Mouse (Mus musculus) urinary bladder, adult 18-20 months (tissue): Measurements from ENCODE around the gene Slc16a1.

Experiments used
- DNase-seq, 2 experiments: peaks; one replicate each; pipeline ENCODE4 v3.0.0; 2022; ENCODE audit warnings: low spot score in 2 of 2, mixed read lengths in 2 of 2

Gene Slc16a1

GRCm38 (mm10) chr3:104638403-104638779, at the start of gene Slc16a1:
Slc16a1 (plus strand) TSS chr3:104638668.
- peak; percentile 80 to 85 for DNase-seq

DNA sequence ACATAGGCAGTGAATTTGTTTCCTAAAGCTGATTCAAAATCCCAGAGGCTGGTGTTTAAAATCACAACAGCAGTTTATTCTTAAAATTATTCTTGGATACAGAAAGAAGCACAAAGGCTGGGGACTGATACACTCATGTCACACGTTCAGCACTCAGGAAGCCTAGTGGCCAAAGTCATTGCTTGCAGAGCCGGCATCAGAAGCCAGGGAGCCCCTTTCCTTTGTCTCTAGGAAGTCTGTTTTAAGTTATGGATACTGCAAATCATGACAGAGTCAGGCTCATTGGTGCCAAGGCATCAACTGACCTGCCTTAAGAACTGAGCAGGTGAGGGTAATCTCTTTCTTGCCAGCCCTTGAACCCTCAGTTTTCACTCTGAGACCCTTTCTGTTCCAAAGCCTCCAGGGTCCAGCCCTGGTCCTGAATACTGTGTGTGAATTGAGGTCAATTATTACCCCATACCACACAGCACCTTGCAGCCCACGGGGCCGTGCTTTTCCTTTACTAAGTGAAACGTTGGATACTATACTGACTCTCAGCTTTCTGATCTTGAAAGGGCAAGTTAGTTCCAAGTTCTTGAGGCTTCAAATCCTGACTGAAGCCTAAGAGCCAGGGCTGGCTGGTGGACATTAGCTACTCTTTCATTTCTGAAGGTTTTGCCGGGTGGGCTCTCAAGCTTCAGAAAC, 41.9 kb upstream of the Slc16a1 start:
- no peak for DNase-seq

DNA sequence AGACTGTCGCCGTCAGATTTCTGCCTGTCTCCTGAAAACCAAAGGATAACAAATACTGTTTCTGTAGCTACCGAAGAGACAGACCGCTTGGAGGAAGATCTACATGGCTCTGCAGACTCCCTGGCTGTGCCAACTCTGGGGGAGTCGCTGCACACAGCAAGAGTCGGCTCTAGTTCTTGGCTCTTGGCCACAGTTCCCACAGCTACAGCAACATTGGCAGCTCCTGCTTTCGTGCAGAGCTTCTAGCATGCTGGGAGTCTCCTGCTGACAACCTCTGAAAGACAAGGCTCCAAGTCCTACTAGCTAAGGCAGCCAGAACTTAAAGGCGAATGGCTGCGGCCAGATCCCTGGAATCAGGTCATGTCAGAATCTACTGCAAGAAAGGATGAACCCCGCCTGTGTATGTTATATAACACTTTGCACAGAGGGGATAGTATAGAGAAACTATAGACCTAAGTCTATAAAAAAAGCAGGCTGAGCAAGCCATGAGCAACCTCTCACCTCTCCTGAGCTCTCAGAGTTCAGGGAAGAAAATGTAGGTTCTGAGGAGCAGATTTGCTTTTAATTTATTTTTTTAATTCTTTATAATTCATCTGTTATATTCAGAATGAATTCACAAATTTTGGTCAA, 41.2 kb upstream of the Slc16a1 start:
- DNase-seq, result peak in 1 of 2 experiments; percentile 55

- peak in 1 of 2 experiments; percentile 38 for DNase-seq
Observed at GRCm38 (mm10) chr3:104599296-104600150, 38.9 kb upstream of the Slc16a1 start.

GRCm38 (mm10) chr3:104600691-104601090, 37.8 kb upstream of the Slc16a1 start:
- no peak for DNase-seq

DNA sequence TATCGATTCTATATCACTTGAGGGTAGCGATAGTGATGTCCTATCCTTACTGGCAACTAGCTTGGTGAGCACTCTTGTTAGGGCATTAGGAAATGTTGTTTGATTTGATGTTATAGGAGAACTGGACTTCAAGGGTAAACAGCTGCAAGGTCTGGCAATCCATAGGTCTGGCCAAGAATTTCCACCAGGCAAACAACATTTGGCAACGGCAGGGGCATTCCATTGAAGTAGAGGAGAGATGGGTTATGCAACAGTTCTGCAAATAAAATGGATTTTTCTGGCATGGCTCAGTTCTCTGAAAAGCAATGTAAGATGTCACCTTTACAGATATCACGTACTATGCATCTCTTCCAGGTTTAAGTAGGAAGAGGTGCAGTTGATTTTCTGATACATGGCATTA, 36.8 kb upstream of the Slc16a1 start:
- no peak for DNase-seq

- DNase-seq, result peak in 1 of 2 experiments; percentile 9
Observed at GRCm38 (mm10) chr3:104609690-104610380, 28.6 kb upstream of the Slc16a1 start.

DNA sequence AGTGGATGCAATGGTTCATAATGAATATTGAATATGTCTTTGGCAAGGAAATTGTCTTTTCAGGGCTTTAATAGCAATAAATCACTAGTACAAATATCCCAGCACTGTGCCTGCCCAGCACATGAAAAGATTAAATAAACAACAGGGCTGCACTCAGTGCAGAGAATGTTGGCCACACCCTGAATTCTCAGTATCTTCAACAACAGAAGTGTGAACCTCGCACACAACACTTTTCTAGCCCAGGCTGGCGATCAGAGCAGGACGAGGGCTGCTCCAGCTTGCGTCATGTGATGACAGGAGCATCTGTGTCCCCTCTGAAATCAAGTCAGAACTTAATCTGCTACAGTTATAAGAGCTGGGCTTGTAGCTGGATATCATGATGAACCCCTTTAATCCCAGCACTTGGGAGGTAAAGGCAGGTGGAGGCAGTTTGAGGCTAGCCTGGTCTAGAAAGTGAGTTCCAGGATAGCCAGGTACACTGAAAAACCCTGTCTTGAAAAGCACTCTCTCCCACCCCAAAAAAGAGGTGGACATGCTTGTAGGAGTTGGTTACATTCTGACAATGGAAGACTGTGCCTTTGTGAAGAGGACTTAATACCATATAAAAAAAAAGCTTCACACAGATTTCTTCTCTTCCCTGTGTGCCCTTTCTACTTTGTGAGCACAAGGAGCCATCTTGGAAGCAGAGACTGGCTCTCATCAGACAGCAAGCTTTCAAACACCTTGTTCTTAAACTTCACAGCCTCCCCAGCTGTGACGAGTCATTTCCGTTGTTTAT, 27.8 kb upstream of the Slc16a1 start:
- peak in 1 of 2 experiments; percentile 30 for DNase-seq

- no peak for DNase-seq
Observed at GRCm38 (mm10) chr3:104611951-104612350, 26.5 kb upstream of the Slc16a1 start.

GRCm38 (mm10) chr3:104613102-104613501, 25.4 kb upstream of the Slc16a1 start:
- no peak for DNase-seq

DNA sequence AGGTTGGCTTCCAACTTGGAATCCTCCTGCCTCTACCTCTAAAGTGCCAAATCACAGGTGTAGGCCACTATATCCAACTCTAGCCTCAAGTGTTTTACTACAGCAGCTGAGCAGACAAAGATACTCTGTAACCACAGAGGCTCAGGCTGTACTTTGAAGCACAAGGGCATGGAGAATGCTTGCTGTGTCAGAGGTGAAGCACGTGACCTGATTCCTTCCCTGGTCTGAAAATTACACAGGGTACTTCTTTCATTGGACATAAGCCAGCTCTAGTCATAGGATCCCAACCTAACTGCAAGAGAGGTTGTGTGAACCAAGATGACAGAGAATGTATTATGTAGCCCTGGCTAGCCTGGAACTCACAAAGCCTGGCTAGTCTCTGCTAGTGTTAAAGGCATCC, 24.4 kb upstream of the Slc16a1 start:
- no peak for DNase-seq

DNA sequence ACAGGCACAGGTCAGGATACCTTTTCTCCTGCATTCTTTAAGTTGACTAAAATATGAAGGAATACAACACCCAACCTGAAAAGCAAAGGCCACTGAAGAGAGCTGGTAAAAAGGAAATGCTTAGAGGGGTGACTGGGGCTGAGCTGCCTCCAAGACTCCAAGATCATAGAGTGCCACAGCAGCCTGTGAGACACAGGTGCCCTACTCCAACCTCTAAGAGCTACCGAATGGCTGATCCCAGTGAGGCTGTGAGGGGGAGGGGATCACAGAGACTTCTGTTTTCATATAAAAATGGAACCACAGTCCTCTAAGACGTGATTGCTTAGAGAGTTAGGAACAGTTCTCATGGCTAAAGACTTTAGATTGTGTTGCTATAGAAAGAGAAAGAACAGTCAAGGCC, 23.3 kb upstream of the Slc16a1 start:
- no peak for DNase-seq

DNA sequence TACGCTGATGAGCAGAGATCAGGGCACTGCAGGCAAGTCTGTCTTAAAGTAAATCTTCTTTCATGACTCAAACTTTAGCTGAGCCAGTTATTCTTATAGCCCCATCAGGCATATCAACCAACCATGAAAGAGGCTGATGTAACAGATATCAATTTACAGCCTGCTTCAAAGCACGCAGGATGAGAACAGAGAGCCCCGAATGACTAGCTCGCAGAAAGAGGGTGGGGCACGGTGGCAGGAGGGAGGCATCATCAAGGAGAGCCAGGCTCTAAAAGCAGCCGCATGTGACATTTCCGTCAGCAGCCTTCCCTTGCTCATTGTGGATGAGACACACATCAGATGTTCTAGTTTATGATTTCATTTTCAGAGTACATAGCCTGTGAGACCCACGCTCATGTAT, 22.3 kb upstream of the Slc16a1 start:
- no peak for DNase-seq

GRCm38 (mm10) chr3:104621841-104622240, 16.6 kb upstream of the Slc16a1 start:
- no peak for DNase-seq

DNA sequence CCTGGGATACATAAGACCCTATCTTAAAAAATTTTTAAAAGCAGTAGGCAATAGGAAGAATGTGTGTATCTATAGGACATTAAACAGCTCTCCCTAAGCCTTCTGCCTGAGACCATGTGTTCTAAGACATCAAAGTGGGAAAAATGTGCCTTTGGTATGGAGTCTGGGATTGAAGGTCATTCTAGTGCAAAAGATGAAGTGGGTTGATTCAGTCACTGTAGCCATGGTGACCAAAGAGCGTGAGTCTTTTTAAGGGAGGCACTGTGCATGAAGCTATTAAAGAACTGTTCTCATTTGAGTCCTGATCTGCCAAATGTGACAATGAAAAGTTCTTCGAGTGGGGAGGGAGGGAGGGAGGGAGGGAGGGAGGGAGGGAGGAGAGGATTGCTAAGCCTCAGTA, 8.7 kb upstream of the Slc16a1 start:
- DNase-seq, result no peak

DNA sequence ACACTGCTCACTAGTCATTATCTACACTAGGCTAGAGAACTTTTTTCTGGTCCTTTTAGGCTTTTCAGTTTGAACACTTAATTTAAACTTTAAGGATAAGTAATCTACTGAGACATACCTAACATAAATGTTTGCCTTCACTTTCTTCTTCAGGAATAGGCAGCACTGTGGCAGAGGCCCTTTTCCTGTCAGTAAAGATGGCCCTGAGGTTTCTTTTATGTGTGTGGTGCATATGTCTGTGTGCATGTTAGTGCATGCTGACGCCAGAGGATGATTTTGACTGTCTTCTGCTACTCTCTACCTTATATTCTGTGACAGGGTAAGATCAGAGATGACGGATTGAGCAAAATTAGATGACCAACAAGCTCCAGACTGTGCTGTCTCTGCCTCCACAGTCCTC, 7.5 kb upstream of the Slc16a1 start:
- DNase-seq, result no peak

DNA sequence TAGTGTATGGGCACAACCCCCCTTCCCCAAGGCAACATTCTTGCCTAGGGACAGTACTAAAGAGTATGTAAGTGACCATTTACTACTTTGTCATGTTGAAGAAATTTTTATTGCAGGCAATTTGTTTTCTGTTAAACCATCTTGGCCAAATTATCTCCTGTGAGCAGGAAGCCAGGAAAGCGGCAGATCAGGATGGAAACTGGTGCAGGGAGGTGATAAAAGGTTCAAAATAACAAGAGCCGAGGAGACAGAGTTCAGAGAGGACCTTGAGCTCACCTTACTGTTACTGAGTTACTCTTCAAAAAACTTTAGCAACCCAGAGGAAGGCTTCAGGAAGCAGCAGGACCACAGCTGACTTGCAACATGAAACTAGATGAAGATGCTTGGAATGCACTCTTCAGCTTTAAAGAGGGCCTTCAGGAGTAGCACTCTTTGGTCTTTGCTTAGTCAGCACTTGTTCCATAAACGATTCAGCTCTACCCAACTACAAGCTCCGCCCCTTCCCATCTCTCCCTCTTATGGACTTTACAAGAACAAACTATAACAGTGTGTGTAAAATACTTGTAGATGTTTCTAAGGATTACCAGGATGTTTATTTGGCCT, 5.8 kb upstream of the Slc16a1 start:
- no peak for DNase-seq

GRCm38 (mm10) chr3:104636491-104636890, 2.0 kb upstream of the Slc16a1 start:
- DNase-seq, result no peak

DNA sequence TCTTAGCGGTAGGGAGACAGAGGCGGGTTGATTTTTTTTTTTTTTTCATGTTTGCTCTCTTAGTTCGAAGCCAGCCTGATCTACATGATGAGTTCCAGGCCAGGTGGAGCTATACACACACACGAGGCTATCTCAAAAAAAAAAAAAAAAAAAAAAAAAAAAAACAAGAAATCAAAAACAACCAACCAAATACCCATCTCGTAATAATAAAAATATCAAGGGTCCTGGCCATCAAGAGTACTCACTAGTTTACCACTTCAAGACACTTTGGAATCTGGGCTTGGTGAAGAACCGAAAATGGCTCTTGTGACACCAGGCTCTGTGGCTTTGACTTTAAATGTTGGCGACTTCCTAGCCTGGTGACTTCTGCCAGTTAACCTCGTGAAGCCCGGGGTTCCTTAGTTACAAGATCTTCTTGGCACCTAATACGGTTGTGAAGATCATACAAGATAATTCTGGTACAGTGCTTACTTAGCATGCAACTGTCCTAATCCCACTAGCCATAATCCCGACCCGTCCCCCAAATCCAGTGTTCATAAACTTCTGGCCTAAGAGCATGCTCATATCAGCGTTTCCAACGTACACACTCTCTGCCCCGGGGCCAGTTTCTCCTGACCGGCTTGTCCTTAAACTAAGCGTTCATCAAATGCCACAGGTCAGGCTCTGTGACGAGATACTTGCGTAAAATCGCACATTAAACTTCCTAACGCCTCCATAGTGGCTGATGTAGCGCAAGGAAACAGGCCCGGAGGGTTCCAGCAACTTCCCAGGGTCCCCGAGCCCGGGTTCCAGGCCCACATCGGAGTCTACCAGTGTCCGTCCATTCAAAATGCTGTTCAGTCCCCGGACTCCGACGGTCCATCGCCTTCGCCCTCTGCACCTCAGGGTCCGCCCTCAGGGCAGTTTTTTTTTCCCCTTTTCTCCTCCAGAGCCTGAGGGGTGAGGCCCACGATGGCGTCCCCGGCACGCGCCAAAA, 753 bp upstream of the Slc16a1 start:
- DNase-seq, result peak; percentile 17 to 38
